Mouse (Mus musculus) heart, embryonic 11.5 days (tissue): ENCODE measurements at regions not wholly inside any gene's neighbourhood (a gene's known extent, or its start where the extent isn't known, plus 50 kb on each side); places are given as distances from the start of the nearest gene placed in this dataset.

Source experiments
- ATAC-seq: fragments of 200-750 bp; cut with Nextera tagmentation; replicated peaks from 2 replicates; pipeline ENCODE4 v1.8.0; 2017; ENCODE audit warnings: moderate library complexity; ENCODE audit not compliant: insufficient number of reproducible peaks, low FRiP score, low TSS enrichment
- H3K27ac ChIP-seq: fragments of 300-500 bp; sonication (generic); 2 replicates; pipeline ENCODE4 v1.5.1; 2014; ENCODE audit warnings: mild to moderate bottlenecking, low read depth, low read length
- H3K27me3 ChIP-seq: fragments of 300-500 bp; sonication (generic); 2 replicates; pipeline ENCODE4 v1.6.1; 2014; ENCODE audit warnings: mild to moderate bottlenecking, low read length, mixed read lengths; ENCODE audit not compliant: control insufficient read depth, insufficient read depth
- H3K36me3 ChIP-seq: fragments of 300-500 bp; sonication (generic); 2 replicates; pipeline ENCODE4 v1.6.1; 2014; ENCODE audit warnings: mild to moderate bottlenecking, low read length, moderate library complexity, mixed read lengths; ENCODE audit not compliant: control insufficient read depth, insufficient read depth
- H3K4me1 ChIP-seq: fragments of 300-500 bp; sonication (generic); 2 replicates; pipeline ENCODE4 v1.6.1; 2014; ENCODE audit warnings: low read length; ENCODE audit not compliant: control insufficient read depth, insufficient read depth
- H3K4me2 ChIP-seq: fragments of 300-500 bp; sonication (generic); 2 replicates; pipeline ENCODE4 v1.6.1; 2014; ENCODE audit warnings: mild to moderate bottlenecking, moderate library complexity
- H3K4me3 ChIP-seq: fragments of 300-500 bp; sonication (generic); 2 replicates; pipeline ENCODE4 v1.5.1; 2014; ENCODE audit warnings: low read depth, low read length
- H3K9ac ChIP-seq: fragments of 300-500 bp; sonication (generic); 2 replicates; pipeline ENCODE4 v1.6.1; 2014; ENCODE audit warnings: mild to moderate bottlenecking, low read depth, low read length, moderate library complexity
- H3K9me3 ChIP-seq: fragments of 300-500 bp; sonication (generic); replicated peaks from 2 replicates; pipeline ENCODE4 v1.6.1; 2016; ENCODE audit warnings: low read length; ENCODE audit not compliant: control insufficient read depth
- WGBS: fragments of 180-500 bp; shearing (Covaris S2); extraction: QIAGEN DNeasy Blood & Tissue Kit; methylation state at CpG from one replicate; pipeline ENCODE4 v1.1.7; 2014; ENCODE audit not compliant: insufficient replicate concordance; 5-methylcytosine and 5-hydroxymethylcytosine counted together

DNA sequence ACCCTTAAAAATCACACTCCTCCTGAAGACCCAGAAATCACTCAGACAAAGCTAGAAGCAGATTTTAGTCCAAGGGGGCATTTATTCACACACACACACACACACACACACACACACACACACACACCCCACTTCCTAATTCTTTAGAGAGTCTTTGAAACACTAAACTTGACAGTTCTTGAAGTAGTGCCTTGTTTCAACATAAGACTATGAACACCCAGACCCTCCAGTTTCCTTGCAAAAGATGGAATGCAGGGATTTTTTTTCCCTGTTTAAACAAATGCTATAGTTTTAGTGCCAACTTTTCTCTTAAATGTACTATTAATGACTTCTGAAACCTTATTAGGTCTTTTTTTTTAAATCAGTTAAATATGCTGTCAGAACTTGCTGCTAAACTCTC lies 279.2 kb upstream of the Fat1 start:
- no peak overlapping the region for H3K9ac ChIP-seq
- H3K9me3 ChIP-seq, result no peaks in the 10 kb centered on the region
- no peak overlapping the region for H3K27ac ChIP-seq
- H3K4me1 ChIP-seq, result no peaks in the 10 kb centered on the region
- no peak overlapping the region for H3K4me3 ChIP-seq
- H3K4me2 ChIP-seq, result no peak overlapping the region
- ATAC-seq, result no peak
- no peaks in the 10 kb centered on the region for H3K36me3 ChIP-seq
- H3K27me3 ChIP-seq, result no peaks in the 10 kb centered on the region

DNA sequence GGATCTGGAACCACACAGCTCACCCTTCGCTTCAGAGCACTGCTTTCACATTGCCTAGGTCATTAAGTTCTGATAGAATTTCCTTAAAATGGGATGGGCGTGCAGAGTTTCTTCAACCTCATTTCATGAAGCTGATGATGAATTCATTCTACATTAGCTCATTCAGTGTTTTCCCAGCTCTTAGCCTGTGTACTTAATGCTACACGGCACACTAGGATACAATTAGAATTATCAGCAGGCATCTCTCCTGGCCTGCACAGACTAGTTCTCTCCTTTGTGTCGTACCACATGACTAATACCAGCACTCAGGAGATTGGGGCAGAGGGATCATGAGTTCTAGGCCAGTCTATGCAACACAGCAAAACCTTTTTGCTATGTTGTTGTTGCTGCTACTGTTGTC lies 278.8 kb upstream of the Fat1 start:
- H3K27ac ChIP-seq, result no peak overlapping the region
- H3K4me2 ChIP-seq, result no peak overlapping the region
- 73% methylated on average over 4 of the region's 4 CpGs for WGBS
- H3K27me3 ChIP-seq, result no peaks in the 10 kb centered on the region
- no peaks in the 10 kb centered on the region for H3K4me1 ChIP-seq
- H3K9ac ChIP-seq, result no peak overlapping the region
- no peak overlapping the region for H3K4me3 ChIP-seq
- no peaks in the 10 kb centered on the region for H3K9me3 ChIP-seq
- no peak for ATAC-seq
- H3K36me3 ChIP-seq, result no peaks in the 10 kb centered on the region

DNA sequence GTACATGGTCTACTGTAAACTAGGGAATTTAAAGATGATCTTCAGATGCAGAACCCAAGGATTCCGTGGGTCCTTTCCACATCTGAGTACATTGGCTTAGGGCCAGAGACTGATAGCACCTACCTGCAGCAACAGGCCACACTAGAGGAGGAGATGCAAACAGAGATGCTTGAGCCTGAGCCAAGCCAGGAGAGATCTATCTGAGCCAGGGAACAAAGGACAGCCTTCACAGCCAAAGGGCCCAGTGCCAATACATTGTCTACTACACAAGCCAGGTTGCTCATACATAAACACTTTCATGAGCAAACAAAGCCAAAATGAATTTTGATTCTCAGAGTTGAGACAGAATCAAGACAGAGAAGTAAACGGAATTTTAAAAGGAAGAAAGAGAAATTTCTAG lies 273.6 kb upstream of the Fat1 start:
- H3K4me2 ChIP-seq, result no peak overlapping the region
- 64% methylated on average over 2 of the region's 2 CpGs for WGBS
- no peaks in the 10 kb centered on the region for H3K4me1 ChIP-seq
- ATAC-seq, result no peak
- H3K9ac ChIP-seq, result no peak overlapping the region
- H3K27me3 ChIP-seq, result no peaks in the 10 kb centered on the region
- H3K4me3 ChIP-seq, result no peak overlapping the region
- no peaks in the 10 kb centered on the region for H3K36me3 ChIP-seq
- H3K9me3 ChIP-seq, result no peaks in the 10 kb centered on the region
- H3K27ac ChIP-seq, result no peak overlapping the region

DNA sequence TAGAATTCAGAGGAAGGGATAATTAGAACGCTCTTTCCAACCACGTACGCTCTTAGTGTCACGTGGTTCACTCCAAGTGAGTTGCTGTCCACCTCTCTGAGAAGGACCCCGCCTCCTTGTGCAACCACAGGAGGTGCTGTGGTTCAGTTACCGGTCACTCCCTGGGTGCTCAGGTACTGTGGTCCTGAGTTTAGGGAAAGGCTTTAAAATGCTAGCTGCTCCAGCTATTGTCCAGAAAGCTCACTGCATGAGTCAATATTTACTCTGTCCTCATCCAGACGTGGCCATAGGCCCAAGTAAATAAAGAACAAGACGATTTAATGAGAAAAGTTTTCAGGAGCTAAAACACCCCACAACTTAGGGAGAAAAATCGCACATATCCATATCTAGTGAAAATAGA lies 248.1 kb upstream of the Fat1 start:
- Histone ChIP-seq H3K27me3 (no peaks in the 10 kb centered on the region), H3K9me3 (no peaks in the 10 kb centered on the region), H3K4me3 (no peak overlapping the region), H3K9ac (no peak overlapping the region), H3K4me2 (no peak overlapping the region), H3K4me1 (no peaks in the 10 kb centered on the region), H3K27ac (no peak overlapping the region), H3K36me3 (no peaks in the 10 kb centered on the region)
- ATAC-seq, result no peak
- WGBS, result 81% methylated on average over 9 of the region's 9 CpGs

DNA sequence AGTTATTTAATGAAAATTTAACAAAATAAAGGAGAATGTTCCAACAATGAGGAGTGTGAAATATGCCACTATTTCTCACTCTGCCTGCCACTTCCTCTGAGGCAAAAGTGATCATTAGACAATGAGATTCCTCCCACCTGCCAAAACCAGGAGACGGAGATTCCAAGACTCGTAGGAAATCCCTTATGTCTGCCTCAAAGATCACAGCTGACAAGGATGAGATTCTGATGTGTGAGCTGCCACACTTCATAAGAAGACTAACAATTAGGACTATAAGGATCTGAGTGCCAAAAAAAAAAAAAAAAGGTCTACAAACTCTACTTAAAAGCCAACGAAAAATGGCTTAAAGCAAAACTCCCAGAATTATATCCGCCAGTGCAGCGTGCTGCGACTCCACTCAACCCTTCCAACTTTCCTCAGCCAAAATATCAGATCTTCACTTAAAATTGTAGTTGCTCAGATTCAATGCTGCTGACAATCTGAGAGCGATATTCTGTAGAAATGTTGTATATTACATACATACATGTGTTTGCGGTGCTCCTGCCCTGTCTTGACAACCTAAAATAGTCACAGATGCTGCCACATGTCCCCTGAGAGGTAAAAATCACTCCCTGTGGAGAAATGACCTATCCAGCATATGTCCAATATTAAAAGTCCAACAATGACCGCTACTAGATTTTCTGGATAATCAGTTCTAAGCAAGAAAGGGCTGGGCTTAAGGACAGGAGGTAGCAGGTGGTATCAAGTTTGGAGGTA lies 245.2 kb upstream of the Fat1 start:
- Histone ChIP-seq H3K4me1 (peaks cover 12% of the 10 kb centered on the region; the same call in 1 of the 2 replicates), H3K9ac (no peak overlapping the region), H3K4me2 (no peak overlapping the region), H3K27me3 (no peaks in the 10 kb centered on the region), H3K36me3 (no peaks in the 10 kb centered on the region), H3K4me3 (no peak overlapping the region), H3K9me3 (no peaks in the 10 kb centered on the region), H3K27ac (no peak overlapping the region)
- ATAC-seq, result no peak; the same call in 1 of the 2 replicates
- WGBS, result 84% methylated on average over 9 of the region's 9 CpGs

DNA sequence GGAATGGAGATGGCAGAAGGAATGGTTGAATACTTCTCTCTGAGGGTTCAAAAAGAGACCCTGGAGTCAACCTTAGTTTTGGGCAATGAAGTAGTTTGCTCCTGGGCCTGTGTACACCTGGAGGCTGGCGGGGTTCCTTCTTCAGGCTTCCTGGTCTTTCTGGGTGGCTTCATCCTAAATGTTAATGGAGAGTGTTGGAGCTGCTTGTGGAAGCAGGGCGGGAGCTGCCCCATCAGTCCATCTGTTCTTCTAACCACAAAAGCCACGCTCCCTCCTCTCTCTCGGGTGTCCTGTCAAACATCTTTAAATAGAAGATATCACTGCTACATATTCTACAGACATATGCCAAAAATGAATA lies 244.7 kb upstream of the Fat1 start:
- H3K27me3 ChIP-seq, result no peaks in the 10 kb centered on the region
- H3K4me3 ChIP-seq, result no peak overlapping the region
- H3K36me3 ChIP-seq, result no peaks in the 10 kb centered on the region
- peaks cover 12% of the 10 kb centered on the region; the same call in 1 of the 2 replicates for H3K4me1 ChIP-seq
- no peak for ATAC-seq
- no peak overlapping the region for H3K4me2 ChIP-seq
- H3K9ac ChIP-seq, result no peak overlapping the region
- H3K9me3 ChIP-seq, result no peaks in the 10 kb centered on the region
- 78% methylated on average over 4 of the region's 4 CpGs for WGBS
- H3K27ac ChIP-seq, result no peak overlapping the region

DNA sequence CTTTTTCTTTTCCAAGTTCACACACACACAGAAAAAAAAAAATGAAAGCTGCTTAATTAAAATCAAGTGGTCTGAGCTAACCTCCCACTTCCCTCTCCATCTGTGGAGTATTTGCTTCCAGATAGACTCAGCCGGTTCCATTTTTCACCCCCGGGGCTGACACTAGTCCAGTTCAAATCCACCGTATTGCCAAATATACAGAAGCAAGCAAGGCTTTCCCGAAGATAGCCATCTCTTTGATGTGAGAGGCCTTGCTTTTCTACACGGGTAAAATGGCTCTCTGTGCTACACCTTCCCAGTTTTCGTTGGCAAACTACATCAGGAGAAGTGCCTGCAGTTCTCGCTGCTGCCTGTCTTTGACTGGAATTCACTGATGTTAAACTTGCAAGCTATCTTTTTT lies 244.1 kb upstream of the Fat1 start:
- Histone ChIP-seq H3K27me3 (no peaks in the 10 kb centered on the region), H3K4me2 (no peak overlapping the region), H3K4me1 (peaks cover 15% of the 10 kb centered on the region; the same call in 1 of the 2 replicates), H3K9me3 (no peaks in the 10 kb centered on the region), H3K9ac (no peak overlapping the region), H3K36me3 (no peaks in the 10 kb centered on the region), H3K4me3 (no peak overlapping the region), H3K27ac (no peak overlapping the region)
- no peak for ATAC-seq
- 52% methylated on average over 7 of the region's 7 CpGs for WGBS

DNA sequence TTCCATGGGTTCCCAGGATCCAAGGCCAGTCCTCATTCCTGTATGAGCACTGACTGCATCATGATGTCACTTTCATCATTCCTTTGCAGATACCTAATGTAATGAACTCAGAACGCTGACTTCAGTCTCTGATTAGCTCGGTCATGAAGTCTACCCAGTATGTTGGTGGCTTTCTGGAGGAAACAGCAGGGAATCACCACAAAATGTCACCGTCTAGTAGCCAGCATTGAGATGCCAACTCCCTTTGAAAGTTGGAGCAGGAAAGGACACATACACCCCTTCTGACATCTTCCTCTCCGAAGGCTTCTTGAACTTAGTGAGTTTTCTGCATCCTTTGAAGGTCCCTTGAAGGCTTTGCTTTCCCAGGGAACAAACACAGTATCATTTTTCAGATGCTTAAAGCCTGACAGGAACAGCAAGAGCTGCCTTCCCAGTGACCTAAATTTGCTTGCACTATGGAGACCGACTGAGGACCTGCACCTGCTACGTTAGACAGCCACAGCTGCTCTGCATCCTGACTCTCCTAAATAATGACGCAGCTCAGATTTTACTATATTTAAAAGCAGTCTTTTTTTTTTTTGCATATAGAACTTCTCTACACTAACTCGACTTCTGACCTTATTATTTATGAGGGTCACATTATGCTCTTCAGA lies 243.1 kb upstream of the Fat1 start:
- H3K9ac ChIP-seq, result no peak overlapping the region
- no peak for ATAC-seq
- no peaks in the 10 kb centered on the region for H3K27me3 ChIP-seq
- no peak overlapping the region for H3K27ac ChIP-seq
- H3K4me3 ChIP-seq, result no peak overlapping the region
- 75% methylated on average over 8 of the region's 8 CpGs for WGBS
- H3K9me3 ChIP-seq, result no peaks in the 10 kb centered on the region
- no peaks in the 10 kb centered on the region for H3K36me3 ChIP-seq
- peaks cover 15% of the 10 kb centered on the region; the same call in 1 of the 2 replicates for H3K4me1 ChIP-seq
- H3K4me2 ChIP-seq, result no peak overlapping the region

DNA sequence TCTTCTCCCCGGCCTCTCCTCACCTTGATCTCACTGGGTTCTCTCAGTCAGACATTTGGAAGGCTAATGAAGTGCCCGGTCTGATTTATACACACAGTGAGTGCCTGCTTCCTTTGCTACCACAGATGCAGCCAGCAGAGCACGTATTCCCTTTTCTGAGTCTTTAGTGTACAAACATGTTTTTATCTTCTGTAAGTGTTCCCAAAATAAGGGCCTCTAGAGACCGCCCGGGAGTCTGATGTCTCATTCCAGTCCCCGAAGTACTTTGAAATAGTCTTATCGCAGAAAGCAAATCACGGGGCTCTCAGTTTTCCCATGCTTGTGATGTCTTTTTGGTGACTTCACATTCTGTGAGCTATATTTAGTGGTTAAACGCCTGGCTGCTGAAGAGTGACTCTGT lies 240.4 kb upstream of the Fat1 start:
- H3K4me3 ChIP-seq, result 0 out of 2 replicates have a peak overlapping the region, but pooled peaks have one; percentile 12

More for the DNA sequence above, 240.4 kb upstream of the Fat1 start:
- ATAC-seq, result peak; percentile 41; the same call in 1 of the 2 replicates
- Histone ChIP-seq H3K36me3 (no peaks in the 10 kb centered on the region), H3K4me1 (peaks cover 20% of the 10 kb centered on the region; the same call in 1 of the 2 replicates), H3K4me2 (peak overlapping the region; percentile 52), H3K27me3 (no peaks in the 10 kb centered on the region), H3K9ac (peak overlapping the region; percentile 46; the same call in 1 of the 2 replicates), H3K9me3 (no peaks in the 10 kb centered on the region), H3K27ac (peak overlapping the region; percentile 82)
- 18% methylated on average over 9 of the region's 9 CpGs for WGBS
